Mouse (Mus musculus) ES-E14 (cell line): ENCODE results near the gene Pde4d.

Source experiments
- CHD2 ChIP-seq: IDR thresholded peaks from 2 replicates; pipeline ENCODE4 v1.6.1; 2014; ENCODE audit warnings: mild to moderate bottlenecking, low read depth, low read length, inconsistent platforms
- HCFC1 ChIP-seq: IDR thresholded peaks from 2 replicates; pipeline ENCODE4 v1.6.1; 2012; ENCODE audit warnings: low read length, inconsistent platforms, borderline replicate concordance; ENCODE audit not compliant: insufficient read depth
- MAFK ChIP-seq: IDR thresholded peaks from 2 replicates; pipeline ENCODE4 v1.6.1; 2014; ENCODE audit warnings: mild to moderate bottlenecking, low read depth, low read length, inconsistent platforms; ENCODE audit not compliant: insufficient read depth
- ZC3H11A ChIP-seq: IDR thresholded peaks from 2 replicates; pipeline ENCODE4 v1.6.1; 2012; ENCODE audit warnings: low read depth, mild to moderate bottlenecking, inconsistent platforms, low read length, borderline replicate concordance
- ZNF384 ChIP-seq: IDR thresholded peaks from 2 replicates; pipeline ENCODE4 v1.6.1; 2012; ENCODE audit warnings: low read depth, low read length, inconsistent platforms

DNA sequence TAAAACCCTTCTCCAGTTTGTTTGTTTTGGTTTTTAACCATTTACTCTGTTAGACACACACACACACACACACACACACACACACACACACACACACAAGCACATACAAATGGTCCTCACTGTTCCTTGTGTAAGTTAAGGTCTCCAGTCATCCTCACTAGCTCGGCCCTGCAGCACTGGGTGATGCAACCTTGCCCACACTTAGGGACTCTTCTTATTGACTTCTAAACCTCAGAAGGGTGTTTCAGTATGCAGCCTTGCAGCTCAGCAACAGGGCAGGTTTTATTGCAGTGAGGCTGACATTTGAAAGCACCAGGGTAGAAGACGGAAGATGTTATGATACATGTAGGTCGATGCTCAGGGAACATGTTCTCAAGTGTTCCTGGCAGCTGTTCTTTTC, 1379.7 kb downstream of the Pde4d start:
- TF ChIP-seq ZNF384 (no peak), CHD2 (no peak), MAFK (no peak), ZC3H11A (no peak), HCFC1 (no peak)
